Mouse (Mus musculus): Measurements from ENCODE around the gene Dcaf4. TPM values are rescaled to one million over a fixed set of nuclear protein-coding genes. Genes with fewer than 3 reads are reported as not detected.

Gene Dcaf4
- polyA plus RNA-seq, 1 experiment from 2014 or later, result 35.7 TPM

GRCm38 (mm10) chr12:83535428-83535827 is 15.2 kb downstream of the Dcaf4 start:
- Histone ChIP-seq H3K27ac (ENCODE audit: low read length) (no peak overlapping the region), H3K4me2 (replicated peaks; ENCODE audit: low read depth, low read length) (no peak overlapping the region), H3K4me1 (ENCODE audit: control insufficient read depth, insufficient read depth, low read length) (no peaks in the 10 kb centered on the region), H3K9ac (replicated peaks; ENCODE audit: low read depth, low read length) (no peak overlapping the region), H3K27me3 (ENCODE audit: control insufficient read depth, insufficient read depth, low read length) (no peaks in the 10 kb centered on the region), H3K4me3 (ENCODE audit: low read depth, low read length) (no peak overlapping the region), H3K9me3 (ENCODE audit: control insufficient read depth, low read depth, low read length) (no peaks in the 10 kb centered on the region), H3K36me3 (ENCODE audit: control insufficient read depth, insufficient read depth, low read length) (peaks cover 25% of the 10 kb centered on the region)
- ATAC-seq (ENCODE audit: insufficient number of reproducible peaks, insufficient read depth, low FRiP score, low read depth), result no peak
- WGBS, result 79% methylated on average over 11 of the region's 11 CpGs

- H3K27ac ChIP-seq (ENCODE audit: low read length), result no peak overlapping the region
- no peaks in the 10 kb centered on the region for H3K27me3 ChIP-seq (ENCODE audit: control insufficient read depth, insufficient read depth, low read length)
- no peak; the same call in 1 of the 2 replicates for ATAC-seq (ENCODE audit: insufficient number of reproducible peaks, insufficient read depth, low FRiP score, low read depth)
- H3K4me2 ChIP-seq (replicated peaks; ENCODE audit: low read depth, low read length), result no peak overlapping the region
- no peaks in the 10 kb centered on the region for H3K9me3 ChIP-seq (ENCODE audit: control insufficient read depth, low read depth, low read length)
- H3K4me3 ChIP-seq (ENCODE audit: low read depth, low read length), result no peak overlapping the region
- 40% methylated on average over 9 of the region's 9 CpGs for WGBS
- no peak overlapping the region for H3K9ac ChIP-seq (replicated peaks; ENCODE audit: low read depth, low read length)
- H3K4me1 ChIP-seq (ENCODE audit: control insufficient read depth, insufficient read depth, low read length), result no peaks in the 10 kb centered on the region
- peaks cover 28% of the 10 kb centered on the region for H3K36me3 ChIP-seq (ENCODE audit: control insufficient read depth, insufficient read depth, low read length)
These were observed 15.8 kb downstream of the Dcaf4 start for GRCm38 (mm10) chr12:83536039-83536438.

- Histone ChIP-seq H3K9me3 (ENCODE audit: control insufficient read depth, low read depth, low read length) (no peaks in the 10 kb centered on the region), H3K4me2 (replicated peaks; ENCODE audit: low read depth, low read length) (no peak overlapping the region), H3K4me1 (ENCODE audit: control insufficient read depth, insufficient read depth, low read length) (no peaks in the 10 kb centered on the region), H3K27ac (ENCODE audit: low read length) (no peak overlapping the region), H3K9ac (replicated peaks; ENCODE audit: low read depth, low read length) (no peak overlapping the region), H3K4me3 (ENCODE audit: low read depth, low read length) (no peak overlapping the region), H3K36me3 (ENCODE audit: control insufficient read depth, insufficient read depth, low read length) (peaks cover 27% of the 10 kb centered on the region), H3K27me3 (ENCODE audit: control insufficient read depth, insufficient read depth, low read length) (no peaks in the 10 kb centered on the region)
- no peak for ATAC-seq (ENCODE audit: insufficient number of reproducible peaks, insufficient read depth, low FRiP score, low read depth)
- WGBS, result 77% methylated on average over 7 of the region's 7 CpGs
These were observed 23.7 kb downstream of the Dcaf4 start for GRCm38 (mm10) chr12:83543997-83544396.

- H3K4me3 ChIP-seq (ENCODE audit: low read depth, low read length), result no peak overlapping the region
- H3K4me2 ChIP-seq (replicated peaks; ENCODE audit: low read depth, low read length), result no peak overlapping the region
- no peaks in the 10 kb centered on the region for H3K9me3 ChIP-seq (ENCODE audit: control insufficient read depth, low read depth, low read length)
- peaks cover 30% of the 10 kb centered on the region for H3K36me3 ChIP-seq (ENCODE audit: control insufficient read depth, insufficient read depth, low read length)
- no peak for ATAC-seq (ENCODE audit: insufficient number of reproducible peaks, insufficient read depth, low FRiP score, low read depth)
- no peaks in the 10 kb centered on the region for H3K4me1 ChIP-seq (ENCODE audit: control insufficient read depth, insufficient read depth, low read length)
- no peak overlapping the region for H3K27ac ChIP-seq (ENCODE audit: low read length)
- H3K27me3 ChIP-seq (ENCODE audit: control insufficient read depth, insufficient read depth, low read length), result no peaks in the 10 kb centered on the region
- no peak overlapping the region for H3K9ac ChIP-seq (replicated peaks; ENCODE audit: low read depth, low read length)
These were observed 24.5 kb downstream of the Dcaf4 start for GRCm38 (mm10) chr12:83544791-83545190.

DNA sequence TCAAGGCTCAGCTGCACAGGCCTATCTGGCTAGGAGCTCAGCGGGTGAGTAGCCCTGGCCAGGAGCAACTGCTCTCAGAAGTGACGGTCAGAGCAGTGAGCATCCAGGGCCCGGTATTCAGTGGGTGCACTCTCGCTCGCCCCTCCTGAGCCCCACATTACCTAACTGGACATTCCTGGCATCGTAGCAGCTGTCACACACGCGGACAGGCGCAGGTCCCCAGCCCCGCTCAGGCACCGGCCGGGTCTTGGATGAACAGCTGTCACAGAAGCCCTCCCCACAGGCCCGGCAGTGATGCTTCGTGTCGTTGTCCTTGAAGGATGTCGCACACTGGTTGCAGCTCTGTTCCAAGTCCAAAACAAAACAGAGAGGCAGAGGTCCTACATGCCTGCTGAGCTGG is 31.0 kb downstream of the Dcaf4 start:
- Histone ChIP-seq H3K9ac (replicated peaks; ENCODE audit: low read depth, low read length) (no peak overlapping the region), H3K27ac (ENCODE audit: low read length) (no peak overlapping the region), H3K36me3 (ENCODE audit: control insufficient read depth, insufficient read depth, low read length) (peaks cover 60% of the 10 kb centered on the region), H3K4me3 (ENCODE audit: low read depth, low read length) (no peak overlapping the region), H3K4me2 (replicated peaks; ENCODE audit: low read depth, low read length) (no peak overlapping the region), H3K9me3 (ENCODE audit: control insufficient read depth, low read depth, low read length) (no peaks in the 10 kb centered on the region), H3K4me1 (ENCODE audit: control insufficient read depth, insufficient read depth, low read length) (no peaks in the 10 kb centered on the region), H3K27me3 (ENCODE audit: control insufficient read depth, insufficient read depth, low read length) (no peaks in the 10 kb centered on the region)
- no peak for ATAC-seq (ENCODE audit: insufficient number of reproducible peaks, insufficient read depth, low FRiP score, low read depth)
- WGBS, result 87% methylated on average over 16 of the region's 16 CpGs

- Histone ChIP-seq H3K9me3 (ENCODE audit: control insufficient read depth, low read depth, low read length) (no peaks in the 10 kb centered on the region), H3K4me2 (replicated peaks; ENCODE audit: low read depth, low read length) (no peak overlapping the region), H3K27me3 (ENCODE audit: control insufficient read depth, insufficient read depth, low read length) (no peaks in the 10 kb centered on the region), H3K27ac (ENCODE audit: low read length) (no peak overlapping the region), H3K9ac (replicated peaks; ENCODE audit: low read depth, low read length) (no peak overlapping the region), H3K36me3 (ENCODE audit: control insufficient read depth, insufficient read depth, low read length) (peaks cover 65% of the 10 kb centered on the region), H3K4me3 (ENCODE audit: low read depth, low read length) (no peak overlapping the region), H3K4me1 (ENCODE audit: control insufficient read depth, insufficient read depth, low read length) (no peaks in the 10 kb centered on the region)
- 71% methylated on average over 4 of the region's 4 CpGs for WGBS
- no peak for ATAC-seq (ENCODE audit: insufficient number of reproducible peaks, insufficient read depth, low FRiP score, low read depth)
These were observed 33.5 kb downstream of the Dcaf4 start for GRCm38 (mm10) chr12:83553816-83554215.

- no peaks in the 10 kb centered on the region for H3K27me3 ChIP-seq (ENCODE audit: control insufficient read depth, insufficient read depth, low read length)
- no peaks in the 10 kb centered on the region for H3K9me3 ChIP-seq (ENCODE audit: control insufficient read depth, low read depth, low read length)
- H3K4me1 ChIP-seq (ENCODE audit: control insufficient read depth, insufficient read depth, low read length), result no peaks in the 10 kb centered on the region
- 69% methylated on average over 9 of the region's 9 CpGs for WGBS
- ATAC-seq (ENCODE audit: insufficient number of reproducible peaks, insufficient read depth, low FRiP score, low read depth), result no peak
- no peak overlapping the region for H3K4me2 ChIP-seq (replicated peaks; ENCODE audit: low read depth, low read length)
- H3K4me3 ChIP-seq (ENCODE audit: low read depth, low read length), result no peak overlapping the region
- H3K36me3 ChIP-seq (ENCODE audit: control insufficient read depth, insufficient read depth, low read length), result peaks cover 63% of the 10 kb centered on the region
- H3K9ac ChIP-seq (replicated peaks; ENCODE audit: low read depth, low read length), result no peak overlapping the region
- no peak overlapping the region for H3K27ac ChIP-seq (ENCODE audit: low read length)
These were observed 35.3 kb downstream of the Dcaf4 start for GRCm38 (mm10) chr12:83555605-83556004.

GRCm38 (mm10) chr12:83558496-83558895 is 38.2 kb downstream of the Dcaf4 start:
- Histone ChIP-seq H3K9me3 (ENCODE audit: control insufficient read depth, low read depth, low read length) (no peaks in the 10 kb centered on the region), H3K4me1 (ENCODE audit: control insufficient read depth, insufficient read depth, low read length) (no peaks in the 10 kb centered on the region), H3K36me3 (ENCODE audit: control insufficient read depth, insufficient read depth, low read length) (peaks cover 50% of the 10 kb centered on the region), H3K27ac (ENCODE audit: low read length) (no peak overlapping the region), H3K4me2 (replicated peaks; ENCODE audit: low read depth, low read length) (no peak overlapping the region), H3K27me3 (ENCODE audit: control insufficient read depth, insufficient read depth, low read length) (no peaks in the 10 kb centered on the region), H3K9ac (replicated peaks; ENCODE audit: low read depth, low read length) (no peak overlapping the region), H3K4me3 (ENCODE audit: low read depth, low read length) (no peak overlapping the region)
- no peak for ATAC-seq (ENCODE audit: insufficient number of reproducible peaks, insufficient read depth, low FRiP score, low read depth)
- 91% methylated on average over 7 of the region's 7 CpGs for WGBS

GRCm38 (mm10) chr12:83560189-83560588 is 39.9 kb downstream of the Dcaf4 start:
- Histone ChIP-seq H3K4me1 (ENCODE audit: control insufficient read depth, insufficient read depth, low read length) (no peaks in the 10 kb centered on the region), H3K36me3 (ENCODE audit: control insufficient read depth, insufficient read depth, low read length) (peaks cover 46% of the 10 kb centered on the region), H3K27ac (ENCODE audit: low read length) (no peak overlapping the region), H3K4me3 (ENCODE audit: low read depth, low read length) (no peak overlapping the region), H3K9me3 (ENCODE audit: control insufficient read depth, low read depth, low read length) (no peaks in the 10 kb centered on the region), H3K27me3 (ENCODE audit: control insufficient read depth, insufficient read depth, low read length) (no peaks in the 10 kb centered on the region), H3K9ac (replicated peaks; ENCODE audit: low read depth, low read length) (no peak overlapping the region), H3K4me2 (replicated peaks; ENCODE audit: low read depth, low read length) (no peak overlapping the region)
- 65% methylated on average over 6 of the region's 6 CpGs for WGBS
- ATAC-seq (ENCODE audit: insufficient number of reproducible peaks, insufficient read depth, low FRiP score, low read depth), result 0 out of 2 replicates have a peak, but pooled peaks have one; percentile 49
